Mouse (Mus musculus): ENCODE data around the gene Ankrd26.
A peak's percentile ranks its signal among the peaks of the same experiment; 100 is the strongest.
"Not testable (repeated sequence)": the region's sequence is repeated elsewhere in the genome, so short reads cannot be mapped to it uniquely, and the experiment has no call there.

Gene Ankrd26

DNA sequence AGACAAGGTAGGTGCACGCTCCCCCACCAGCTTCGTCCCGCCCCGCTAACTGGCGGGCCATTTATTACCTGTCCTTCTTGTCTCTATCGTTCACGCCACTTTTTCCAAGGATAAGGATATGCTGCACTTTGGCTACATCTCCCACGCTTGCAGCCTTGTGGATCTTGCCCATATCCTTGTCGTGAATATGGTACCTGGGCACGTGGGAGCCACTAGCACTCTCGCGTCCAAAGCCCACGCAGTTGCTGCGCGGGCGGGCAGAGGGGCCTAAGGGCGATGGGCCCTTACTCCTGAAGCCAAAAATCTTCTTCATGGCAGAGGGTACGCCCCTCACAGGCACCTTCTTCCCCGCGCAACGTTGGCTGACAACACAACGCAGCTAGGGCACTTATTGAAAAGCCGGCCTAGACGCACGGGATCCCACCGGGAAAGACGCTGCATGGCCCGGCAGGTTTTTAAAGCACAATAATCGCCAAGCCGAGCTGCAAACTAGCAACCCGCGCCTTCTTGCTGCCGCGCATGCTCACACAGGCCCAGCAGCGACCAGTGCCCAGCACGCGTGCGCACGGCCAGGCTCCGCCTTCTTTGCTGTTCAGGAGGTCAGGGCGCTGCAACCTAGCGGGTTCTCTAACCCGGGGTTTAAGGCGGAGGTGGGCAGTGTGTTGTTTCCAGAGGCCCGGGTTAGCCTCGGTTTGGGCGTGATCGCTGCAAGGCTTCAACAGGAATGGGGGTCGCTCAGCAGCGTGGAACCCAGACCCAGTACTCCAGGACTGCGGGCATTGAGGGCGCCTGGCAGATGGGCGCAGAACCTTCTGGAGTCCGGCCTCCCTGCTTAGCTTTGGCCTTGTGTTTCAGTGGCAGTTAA, at the start of gene Ankrd26:
TSS of gene Ankrd26 (minus strand) at position 482 of the 865 bp plus-strand sequence.
- DNase-seq = peak; percentile 93 to 97

- DNase-seq = peak in 1 of 2 experiments; percentile 45
Measured at GRCm38 (mm10) chr6:118608906-118609305, 46.9 kb upstream of the Ankrd26 start.

DNA sequence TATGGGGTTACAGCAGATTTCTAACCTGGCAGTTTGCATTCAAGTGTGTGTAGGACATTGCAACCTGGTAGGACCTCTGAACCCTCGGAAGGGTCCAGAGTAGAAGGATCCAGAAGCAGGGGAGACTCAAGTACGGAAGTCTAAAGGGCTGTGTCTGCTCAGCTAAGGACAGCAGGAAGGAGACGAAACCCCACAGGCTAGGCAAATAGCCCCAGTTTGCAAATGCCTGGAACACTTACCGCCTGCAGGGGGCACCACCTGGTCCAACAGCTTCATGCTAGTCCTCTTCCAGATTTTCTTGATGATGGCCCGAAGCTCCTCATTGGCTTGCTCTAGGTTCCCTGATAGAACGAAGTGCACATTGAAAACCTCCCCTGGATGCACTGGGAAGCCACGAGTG, 43.9 kb upstream of the Ankrd26 start:
- DNase-seq = peak; percentile 42 to 45

DNA sequence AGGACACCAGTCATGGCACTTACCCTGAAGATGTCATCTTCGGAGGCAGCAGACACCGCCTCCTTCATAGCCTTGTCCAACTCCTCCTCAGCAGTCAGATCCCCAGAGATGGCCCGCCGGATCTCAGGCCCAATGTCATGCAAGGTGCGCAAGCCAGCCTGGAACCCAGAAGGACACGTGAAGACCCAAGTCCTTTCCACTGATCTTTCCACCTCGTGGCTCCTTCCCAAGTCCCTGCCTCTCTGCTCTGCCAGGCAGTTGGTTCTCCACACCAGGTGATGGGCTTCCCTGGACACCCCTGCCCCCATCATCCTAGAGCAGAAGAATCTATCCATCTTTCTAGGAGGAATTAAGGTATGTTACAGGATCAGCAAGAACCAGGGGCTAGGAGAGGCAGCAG, 41.8 kb upstream of the Ankrd26 start:
- DNase-seq = no peak

DNA sequence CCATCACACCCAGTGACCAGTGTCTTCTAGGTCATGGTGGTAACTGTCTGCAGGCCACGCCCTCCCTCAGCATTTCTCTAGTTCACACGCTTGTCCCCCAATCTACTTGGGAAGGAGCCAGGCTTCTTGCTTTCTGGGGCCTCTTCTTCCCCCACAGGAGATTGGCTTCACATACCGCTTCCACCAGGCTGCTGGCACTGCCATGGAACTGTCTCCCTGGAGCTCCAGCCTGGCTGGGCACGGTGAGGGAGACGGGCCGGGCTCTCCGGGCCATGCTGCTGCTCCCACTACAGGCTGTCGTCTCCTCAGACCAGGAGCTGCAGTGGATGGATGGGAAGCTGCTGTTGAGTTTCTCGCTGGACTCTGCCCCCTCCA, 33.6 kb upstream of the Ankrd26 start:
- peak; percentile 49 to 51 for DNase-seq

- peak; percentile 82 to 86 for DNase-seq
Measured at GRCm38 (mm10) chr6:118594833-118595680, 33.0 kb upstream of the Ankrd26 start.

- no peak for DNase-seq
Measured at GRCm38 (mm10) chr6:118594070-118594469, 32.0 kb upstream of the Ankrd26 start.

GRCm38 (mm10) chr6:118593377-118594061, 31.5 kb upstream of the Ankrd26 start:
- DNase-seq = peak; percentile 22 to 37

- DNase-seq = no peak
Measured at GRCm38 (mm10) chr6:118592662-118593376, 30.8 kb upstream of the Ankrd26 start.

DNA sequence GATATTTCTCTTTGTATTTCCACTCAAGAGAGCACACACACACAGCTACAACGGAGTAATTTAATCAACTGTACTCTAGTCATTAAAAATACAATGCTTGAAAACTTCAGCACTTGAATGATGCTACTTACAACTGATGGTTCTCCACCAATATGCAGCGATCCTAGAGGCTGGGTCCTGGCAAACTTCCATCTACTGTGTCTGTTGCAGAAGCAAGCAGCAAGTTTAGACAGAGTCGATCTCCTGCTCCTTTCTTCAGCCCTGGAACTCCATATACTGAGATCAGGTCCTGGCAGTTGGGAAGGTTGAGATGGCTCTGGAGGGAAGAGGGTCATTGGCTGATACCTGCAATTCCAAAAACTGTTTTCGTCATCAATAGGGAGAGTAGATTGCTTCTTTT, 16.7 kb upstream of the Ankrd26 start:
- DNase-seq = not testable (repeated sequence)

- no peak for DNase-seq
Measured at GRCm38 (mm10) chr6:118574351-118574750, 12.3 kb upstream of the Ankrd26 start.

- no peak for DNase-seq
Measured at GRCm38 (mm10) chr6:118567816-118568215, 5.8 kb upstream of the Ankrd26 start.

DNA sequence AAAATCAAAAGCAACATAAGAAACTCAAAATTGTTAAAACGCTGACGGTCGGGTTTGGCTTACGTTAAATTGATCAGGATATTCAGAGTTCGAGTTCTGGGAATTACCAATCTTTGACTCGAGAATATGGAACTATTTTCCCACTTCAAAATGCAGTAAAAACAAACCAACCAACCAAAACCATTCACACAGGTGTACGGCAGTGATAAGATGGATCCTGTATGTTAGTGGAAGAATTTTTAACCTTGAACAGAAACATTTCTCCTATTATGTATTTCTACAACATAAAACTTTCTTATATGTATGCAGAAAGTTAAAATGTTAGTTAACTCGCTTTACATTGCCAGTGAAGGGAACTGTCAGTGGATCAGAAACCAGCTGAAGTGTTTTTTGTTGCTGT, 801 bp downstream of the Ankrd26 start:
- DNase-seq = no peak

GRCm38 (mm10) chr6:118538627-118539026, 23.4 kb downstream of the Ankrd26 start:
- no peak for DNase-seq

DNA sequence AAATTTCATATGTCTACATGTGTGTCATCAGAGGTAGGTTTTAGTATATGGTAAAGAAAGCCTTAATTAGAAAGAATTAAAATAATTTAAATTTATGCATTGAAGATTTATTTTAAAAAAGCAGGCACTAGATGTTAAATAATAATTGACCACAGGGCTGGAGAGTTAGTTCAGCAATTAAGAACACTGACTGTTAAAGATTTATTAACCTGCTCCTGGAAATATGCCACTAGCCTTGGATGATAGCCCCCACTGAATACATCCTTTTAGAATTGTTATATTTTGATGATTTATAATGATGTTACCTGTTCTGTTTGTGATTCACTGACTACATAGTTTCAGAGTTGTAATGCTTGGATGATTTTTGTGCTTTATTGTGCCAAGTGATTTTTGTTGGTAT, 24.8 kb downstream of the Ankrd26 start:
- DNase-seq = not testable (repeated sequence)

DNA sequence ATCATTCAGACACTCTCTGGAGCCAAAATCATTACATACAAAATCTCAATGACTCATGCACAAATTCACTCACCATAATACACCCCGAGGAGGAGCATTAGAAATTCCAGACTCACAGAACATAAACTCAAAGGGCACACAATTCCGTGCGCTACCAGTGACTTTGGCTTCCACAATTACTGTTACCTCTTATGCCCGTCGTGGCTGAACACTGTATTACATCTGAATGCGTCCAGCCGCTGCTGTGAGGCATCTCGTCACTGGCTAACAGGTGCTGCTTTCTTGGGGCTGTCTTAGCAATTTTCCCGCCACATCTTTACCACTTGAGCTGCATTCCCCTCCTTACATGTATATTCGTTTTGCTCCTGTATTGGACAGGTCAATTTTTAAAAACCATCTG, 26.7 kb downstream of the Ankrd26 start:
- no peak for DNase-seq

GRCm38 (mm10) chr6:118533381-118533780, 28.6 kb downstream of the Ankrd26 start:
- no peak for DNase-seq

DNA sequence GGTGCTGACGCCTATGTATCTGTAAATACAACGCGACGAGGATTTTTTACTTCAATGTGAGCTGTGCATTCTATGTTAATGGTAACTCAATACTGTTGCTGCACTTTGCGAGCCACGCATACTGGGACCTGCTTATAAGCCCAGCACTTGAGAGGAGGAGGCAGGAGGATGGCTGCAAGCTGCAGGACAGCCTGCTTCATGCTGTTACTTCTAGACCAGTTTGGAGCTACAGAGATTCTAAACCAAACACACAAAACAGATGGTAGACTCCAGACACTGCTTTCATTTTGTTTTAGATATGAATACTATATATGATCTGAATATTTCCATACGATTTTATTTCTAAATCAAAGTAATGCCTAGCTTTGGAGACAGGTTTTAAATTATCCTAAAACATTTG, 41.4 kb downstream of the Ankrd26 start:
- DNase-seq = no peak

- DNase-seq = no peak
Measured at GRCm38 (mm10) chr6:118513335-118514012, 48.6 kb downstream of the Ankrd26 start.

- DNase-seq = no peak
Measured at GRCm38 (mm10) chr6:118499010-118499409, 63.0 kb downstream of the Ankrd26 start.

DNA sequence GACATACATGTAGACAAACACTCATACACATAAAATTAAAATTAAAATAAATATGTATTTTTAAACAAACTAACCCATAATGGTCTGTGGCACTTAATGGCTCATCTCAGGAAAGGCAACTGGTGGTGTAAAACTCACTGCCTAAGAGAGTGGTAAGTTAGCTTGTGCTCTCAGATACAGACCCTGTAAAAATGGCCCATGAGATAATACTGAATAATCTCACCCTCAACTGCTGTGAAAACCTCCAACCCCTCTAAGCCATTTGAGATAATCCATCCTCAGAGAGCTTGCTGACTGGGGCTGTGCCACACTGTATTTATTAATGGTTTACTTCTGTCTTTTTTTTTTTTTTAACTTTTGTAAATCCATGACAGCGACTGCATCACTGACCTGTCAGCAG, 79.9 kb downstream of the Ankrd26 start:
- DNase-seq = no peak
